Mouse (Mus musculus) neural tube, embryonic 13.5 days (tissue): Measurements from ENCODE around the gene Tmem208. TPM values are rescaled to one million over a fixed set of nuclear protein-coding genes. Genes with fewer than 3 reads are reported as not detected.

Experiments used
- ATAC-seq: fragments of 200-750 bp; cut with Nextera tagmentation; 2 replicates; pipeline ENCODE4 v1.8.0; 2017; ENCODE audit warnings: low read depth, mild to moderate bottlenecking, moderate TSS enrichment, moderate library complexity
- H3K27ac ChIP-seq: fragments of 300-500 bp; sonication (generic); replicated peaks from 2 replicates; pipeline ENCODE4 v1.5.1; 2015; ENCODE audit warnings: moderate library complexity, mild to moderate bottlenecking, inconsistent platforms
- H3K27me3 ChIP-seq: fragments of 300-500 bp; sonication (generic); 2 replicates; pipeline ENCODE4 v1.6.1; 2015; ENCODE audit warnings: mild to moderate bottlenecking, inconsistent platforms
- H3K36me3 ChIP-seq: fragments of 300-500 bp; sonication (generic); 2 replicates; pipeline ENCODE4 v1.6.1; 2015; ENCODE audit warnings: mild to moderate bottlenecking, inconsistent platforms
- H3K4me1 ChIP-seq: fragments of 300-500 bp; sonication (generic); replicated peaks from 2 replicates; pipeline ENCODE4 v1.6.1; 2015; ENCODE audit warnings: inconsistent platforms
- H3K4me2 ChIP-seq: fragments of 300-500 bp; sonication (generic); 2 replicates; pipeline ENCODE4 v1.6.1; 2015; ENCODE audit warnings: inconsistent platforms, mild to moderate bottlenecking, moderate library complexity
- H3K4me3 ChIP-seq: fragments of 300-500 bp; sonication (generic); 2 replicates; pipeline ENCODE4 v1.5.1; 2015; ENCODE audit warnings: mild to moderate bottlenecking, inconsistent platforms
- H3K9ac ChIP-seq: fragments of 300-500 bp; sonication (generic); 2 replicates; pipeline ENCODE4 v1.6.1; 2015; ENCODE audit warnings: moderate library complexity, mild to moderate bottlenecking, inconsistent platforms
- H3K9me3 ChIP-seq: fragments of 300-500 bp; sonication (generic); 2 replicates; pipeline ENCODE4 v1.6.1; 2016; ENCODE audit warnings: inconsistent platforms
- WGBS: fragments of 180-500 bp; shearing (Covaris S2); methylation state at CpG from one replicate; pipeline ENCODE4 v1.1.7; 2015; 5-methylcytosine and 5-hydroxymethylcytosine counted together
- polyA plus RNA-seq: library from polyadenylated mRNA; unstranded; fragments of >200 nt; fragmentation: Nextera tagmentation; extraction: Ambion mirVana; gene quantifications from 2 replicates; pipeline ENCODE4 v1.2.1, GENCODE M21; 2015

The Tmem208 gene
- polyA plus RNA-seq, 1 experiment from 2014 or later = 151 TPM

DNA sequence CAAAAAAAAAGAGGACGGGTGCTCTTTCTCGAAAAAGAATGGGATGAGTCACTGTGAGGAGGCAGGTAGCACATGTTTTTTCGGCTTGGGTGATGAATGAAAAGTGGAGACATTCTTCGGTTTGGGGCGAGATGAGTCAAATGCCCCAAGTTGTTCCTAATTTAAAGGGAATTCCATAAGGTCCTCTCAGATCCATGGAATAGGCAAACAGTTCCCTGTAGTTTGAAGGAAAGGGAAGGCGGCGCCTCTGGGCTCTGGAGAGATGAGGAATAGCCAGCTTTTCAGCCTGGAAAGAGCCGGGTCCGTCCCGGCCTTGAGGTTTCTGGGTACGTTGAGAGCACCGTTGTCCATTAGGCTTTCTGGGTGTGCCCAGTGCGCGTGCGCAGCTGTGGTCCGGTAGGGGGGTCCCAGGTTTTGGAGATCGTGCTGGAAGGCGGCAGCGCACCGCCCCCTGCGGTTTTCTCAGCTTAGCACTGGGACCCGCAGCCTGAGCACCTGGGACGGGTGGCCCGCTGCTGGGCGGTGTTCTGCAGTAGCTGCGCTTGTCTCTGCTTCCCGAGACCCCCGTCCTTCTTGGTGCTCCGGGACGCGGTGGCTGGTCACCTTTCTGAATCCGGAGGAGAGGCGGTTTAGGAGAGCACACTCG lies 22.4 kb downstream of the Tmem208 start, which contains the start of gene Slc9a5:
TSS of gene Slc9a5 (plus strand) at position 394 of the 646 bp plus-strand sequence.
- H3K9ac ChIP-seq = peak within 1 kb of the TSS; percentile 81
- ATAC-seq = peak; percentile 27
- H3K27me3 ChIP-seq = peaks cover 16% of the 10 kb centered on the region
- H3K4me1 ChIP-seq = peaks cover 43% of the 10 kb centered on the region
- peak within 1 kb of the TSS; percentile 49 for H3K27ac ChIP-seq
- H3K36me3 ChIP-seq = no peaks in the 10 kb centered on the region
- H3K9me3 ChIP-seq = no peaks in the 10 kb centered on the region
- WGBS = 1% methylated on average over 34 of the region's 34 CpGs
- H3K4me2 ChIP-seq = peak within 1 kb of the TSS; percentile 96
- peak within 1 kb of the TSS; percentile 72 for H3K4me3 ChIP-seq

DNA sequence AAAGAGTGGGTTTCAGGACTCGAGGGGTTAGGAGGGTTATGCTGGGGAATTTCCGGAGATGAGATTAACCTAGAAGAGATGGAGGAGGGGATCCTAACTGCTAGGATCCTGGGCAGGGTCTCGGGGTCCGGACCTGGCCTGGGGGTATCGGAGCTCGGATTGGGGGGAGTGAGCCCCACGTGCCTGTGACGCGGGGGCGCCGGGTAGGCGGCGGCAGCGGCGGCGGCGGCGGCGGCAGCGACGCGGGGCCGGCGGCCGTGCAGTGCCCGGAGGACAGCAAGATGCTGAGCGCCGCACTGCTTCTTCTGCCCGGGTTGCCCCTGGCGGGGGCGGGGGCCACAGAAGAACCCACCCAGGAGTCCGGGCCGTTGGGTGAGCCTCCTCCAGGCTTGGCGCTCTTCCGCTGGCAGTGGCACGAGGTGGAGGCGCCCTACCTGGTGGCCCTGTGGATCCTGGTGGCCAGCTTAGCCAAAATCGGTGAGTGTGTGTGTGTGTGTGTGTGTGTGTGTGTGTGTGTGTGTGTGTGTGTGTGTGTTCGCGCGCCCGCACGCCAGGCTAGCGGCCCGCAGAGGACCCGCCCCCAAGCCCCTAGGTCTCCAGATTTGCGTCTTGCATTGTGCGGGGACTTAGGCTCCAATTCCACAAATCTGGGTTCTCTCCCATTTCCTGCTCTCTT lies 23.1 kb downstream of the Tmem208 start:
- no peaks in the 10 kb centered on the region for H3K9me3 ChIP-seq

DNA sequence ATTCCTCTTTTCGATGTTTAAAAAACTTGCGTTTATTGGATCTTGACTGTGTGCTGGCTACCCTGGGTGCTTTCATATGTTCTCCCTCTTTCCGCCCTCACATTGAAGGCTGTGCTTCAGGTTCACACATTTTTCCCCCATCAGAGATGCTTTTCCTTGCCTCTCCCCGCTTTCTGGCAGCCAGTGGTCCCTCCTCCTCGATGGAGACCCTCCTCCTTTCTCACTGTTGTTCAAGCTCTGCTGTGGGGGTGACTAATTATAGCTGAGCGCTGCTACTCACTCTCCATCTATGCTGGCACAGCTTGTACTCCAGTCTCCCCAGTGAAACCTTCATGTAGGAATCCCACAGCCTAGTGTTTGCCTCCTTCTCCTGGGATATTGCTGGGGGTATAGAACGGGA lies 24.0 kb downstream of the Tmem208 start:
- H3K9me3 ChIP-seq = no peaks in the 10 kb centered on the region
- peak overlapping the region; percentile 81 for H3K9ac ChIP-seq
- peak overlapping the region; percentile 96 for H3K4me2 ChIP-seq
- H3K27me3 ChIP-seq = peaks cover 16% of the 10 kb centered on the region
- no peaks in the 10 kb centered on the region for H3K36me3 ChIP-seq
- no peak overlapping the region for H3K27ac ChIP-seq
- peaks cover 43% of the 10 kb centered on the region for H3K4me1 ChIP-seq
- 37% methylated on average over 7 of the region's 7 CpGs for WGBS
- peak overlapping the region; percentile 72 for H3K4me3 ChIP-seq
- ATAC-seq = no peak

More for the DNA sequence above, 23.1 kb downstream of the Tmem208 start:
- peak overlapping the region; percentile 81 for H3K9ac ChIP-seq
- H3K4me3 ChIP-seq = peak overlapping the region; percentile 72
- H3K4me2 ChIP-seq = peak overlapping the region; percentile 96
- 0% methylated on average over 35 of the region's 48 CpGs for WGBS
- peak; percentile 36; the same call in 1 of the 2 replicates for ATAC-seq
- H3K4me1 ChIP-seq = peaks cover 43% of the 10 kb centered on the region
- H3K27ac ChIP-seq = peak overlapping the region; percentile 49
- H3K27me3 ChIP-seq = peaks cover 16% of the 10 kb centered on the region
- H3K36me3 ChIP-seq = no peaks in the 10 kb centered on the region

DNA sequence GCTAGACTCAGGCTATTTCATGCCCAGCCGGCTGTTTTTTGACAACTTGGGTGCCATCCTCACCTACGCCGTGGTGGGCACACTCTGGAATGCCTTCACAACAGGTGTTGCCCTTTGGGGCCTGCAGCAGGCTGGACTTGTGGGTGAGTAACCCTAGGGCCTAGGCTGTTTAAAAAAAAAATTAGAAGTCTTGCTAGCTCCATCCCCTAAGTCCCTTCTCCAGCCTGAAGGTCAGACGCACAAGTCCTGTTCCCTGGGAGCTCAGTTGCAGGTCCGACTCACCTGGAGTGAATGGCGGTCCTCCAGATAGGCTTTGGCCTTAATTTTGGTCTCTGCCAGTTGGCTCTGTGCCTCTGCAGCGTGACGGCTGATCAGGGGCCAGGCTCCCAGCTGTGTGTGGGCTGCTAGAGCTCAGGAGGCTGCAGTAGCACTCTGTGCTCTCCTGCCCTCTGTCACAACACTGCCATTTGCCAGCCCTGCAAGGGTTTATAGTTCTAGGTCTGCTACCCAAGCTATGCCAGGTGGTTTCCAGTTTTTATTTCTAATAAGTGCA lies 27.5 kb downstream of the Tmem208 start:
- 87% methylated on average over 8 of the region's 8 CpGs for WGBS
- no peak for ATAC-seq
- no peaks in the 10 kb centered on the region; the same call in 1 of the 2 replicates for H3K27me3 ChIP-seq
- no peak overlapping the region for H3K27ac ChIP-seq
- peaks cover 21% of the 10 kb centered on the region for H3K4me1 ChIP-seq
- H3K4me2 ChIP-seq = no peak overlapping the region
- no peak overlapping the region for H3K4me3 ChIP-seq
- H3K9ac ChIP-seq = no peak overlapping the region
- H3K36me3 ChIP-seq = peaks cover 3% of the 10 kb centered on the region; the same call in 1 of the 2 replicates
- no peaks in the 10 kb centered on the region for H3K9me3 ChIP-seq

DNA sequence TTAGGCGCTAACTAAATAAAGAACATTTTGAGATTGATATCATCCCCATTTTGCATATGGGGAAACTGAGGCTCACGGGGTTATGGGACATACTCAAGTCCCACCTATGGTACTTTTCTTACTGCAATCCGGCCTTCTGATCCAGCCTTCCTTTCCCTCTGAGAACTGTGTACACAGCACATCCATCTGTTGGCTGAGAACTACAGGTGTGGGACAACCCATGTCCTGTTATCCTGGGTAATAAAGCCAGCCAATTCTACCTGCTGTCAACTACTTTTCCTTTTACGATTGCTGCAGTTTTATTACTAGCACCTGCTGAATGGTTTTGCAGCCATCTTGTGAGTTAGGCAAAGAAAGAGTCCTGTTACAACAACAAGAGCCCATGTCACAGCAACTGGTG lies 28.4 kb downstream of the Tmem208 start:
- no peak overlapping the region for H3K27ac ChIP-seq
- H3K27me3 ChIP-seq = no peaks in the 10 kb centered on the region; the same call in 1 of the 2 replicates
- no peak for ATAC-seq
- WGBS = 84% methylated on average over 4 of the region's 4 CpGs
- H3K9me3 ChIP-seq = no peaks in the 10 kb centered on the region
- H3K4me3 ChIP-seq = no peak overlapping the region
- no peak overlapping the region for H3K4me2 ChIP-seq
- no peak overlapping the region for H3K9ac ChIP-seq
- H3K36me3 ChIP-seq = peaks cover 8% of the 10 kb centered on the region; the same call in 1 of the 2 replicates
- H3K4me1 ChIP-seq = peaks cover 15% of the 10 kb centered on the region

DNA sequence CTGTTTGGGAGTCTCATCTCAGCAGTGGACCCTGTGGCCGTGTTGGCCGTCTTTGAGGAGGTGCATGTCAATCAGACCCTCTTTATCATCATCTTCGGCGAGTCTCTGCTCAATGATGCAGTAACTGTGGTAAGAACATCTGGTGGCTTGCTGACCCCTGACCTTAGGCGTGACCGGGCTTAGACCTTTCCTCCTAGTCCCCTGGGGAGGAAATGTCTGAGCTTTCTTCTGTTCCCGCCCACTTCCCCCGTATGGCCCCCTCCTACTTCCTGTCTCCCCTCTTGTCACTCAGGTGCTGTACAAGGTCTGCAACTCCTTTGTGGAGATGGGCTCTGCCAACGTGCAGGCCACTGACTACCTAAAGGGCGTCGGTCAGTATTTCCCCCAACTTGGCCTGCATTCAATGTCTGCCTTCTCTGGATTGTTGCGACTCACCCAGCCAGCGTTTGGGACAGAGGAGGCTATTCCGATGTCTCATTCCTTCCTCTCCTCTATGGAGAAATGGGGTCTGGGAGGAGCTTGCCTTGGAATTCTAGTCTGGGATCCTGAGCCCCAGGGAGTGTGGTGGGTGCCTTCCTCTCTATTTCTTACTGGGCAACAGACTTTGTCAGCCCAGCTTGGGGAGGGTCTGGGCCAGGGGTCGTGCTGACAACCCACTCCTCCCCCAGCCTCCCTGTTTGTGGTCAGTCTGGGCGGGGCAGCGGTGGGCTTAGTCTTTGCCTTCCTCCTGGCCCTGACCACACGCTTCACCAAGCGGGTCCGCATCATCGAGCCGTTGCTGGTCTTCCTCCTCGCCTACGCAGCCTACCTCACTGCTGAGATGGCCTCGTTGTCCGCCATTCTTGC lies 29.2 kb downstream of the Tmem208 start:
- Histone ChIP-seq H3K27me3 (no peaks in the 10 kb centered on the region; the same call in 1 of the 2 replicates), H3K27ac (no peak overlapping the region), H3K4me2 (no peak overlapping the region), H3K4me3 (no peak overlapping the region), H3K9ac (no peak overlapping the region), H3K4me1 (peaks cover 7% of the 10 kb centered on the region), H3K36me3 (peaks cover 8% of the 10 kb centered on the region; the same call in 1 of the 2 replicates), H3K9me3 (no peaks in the 10 kb centered on the region)
- no peak for ATAC-seq
- WGBS = 69% methylated on average over 26 of the region's 26 CpGs

DNA sequence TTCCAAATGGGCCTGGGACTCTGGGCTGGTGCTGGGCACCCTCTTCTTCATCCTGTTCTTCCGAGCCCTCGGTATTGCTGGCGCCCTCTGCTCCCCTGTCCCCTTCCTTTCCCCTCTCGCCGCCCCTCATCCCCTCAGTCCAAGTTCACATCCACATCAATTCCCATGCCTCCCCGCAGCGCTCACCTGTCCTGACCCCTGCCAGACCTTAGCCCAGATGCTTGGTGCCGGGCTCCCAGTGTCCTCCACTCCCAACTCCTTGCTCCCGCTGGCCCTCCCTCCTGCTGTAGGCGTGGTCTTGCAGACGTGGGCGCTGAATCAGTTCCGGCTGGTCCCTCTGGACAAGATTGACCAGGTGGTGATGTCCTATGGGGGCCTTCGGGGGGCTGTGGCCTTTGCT lies 30.5 kb downstream of the Tmem208 start:
- no peak for ATAC-seq
- peaks cover 8% of the 10 kb centered on the region; the same call in 1 of the 2 replicates for H3K36me3 ChIP-seq
- no peaks in the 10 kb centered on the region for H3K9me3 ChIP-seq
- 91% methylated on average over 14 of the region's 14 CpGs for WGBS
- no peaks in the 10 kb centered on the region for H3K27me3 ChIP-seq
- peaks cover 4% of the 10 kb centered on the region for H3K4me1 ChIP-seq
- H3K27ac ChIP-seq = no peak overlapping the region
- no peak overlapping the region for H3K4me3 ChIP-seq
- no peak overlapping the region for H3K9ac ChIP-seq
- no peak overlapping the region for H3K4me2 ChIP-seq

DNA sequence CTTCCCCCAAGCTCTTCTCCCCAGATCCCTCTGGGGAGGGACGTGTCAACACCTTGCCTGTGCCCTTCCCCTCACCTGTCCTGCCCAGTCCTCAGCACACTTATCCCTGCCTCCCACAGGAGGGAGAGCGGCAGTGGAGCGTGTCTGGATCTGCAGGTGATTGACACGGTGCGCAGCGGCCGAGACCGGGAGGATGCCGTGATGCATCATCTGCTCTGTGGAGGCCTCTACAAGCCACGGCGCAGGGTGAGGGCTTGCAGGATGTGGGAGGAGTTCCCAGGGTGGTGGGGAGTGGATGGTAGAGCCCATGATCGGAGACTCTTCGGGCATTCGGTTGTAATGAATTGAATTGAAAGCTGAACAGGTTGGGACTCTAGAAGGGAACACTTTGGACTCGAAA lies 33.1 kb downstream of the Tmem208 start:
- Histone ChIP-seq H3K9ac (peak overlapping the region; percentile 34), H3K4me1 (peaks cover 6% of the 10 kb centered on the region), H3K27ac (no peak overlapping the region), H3K4me2 (no peak overlapping the region), H3K9me3 (no peaks in the 10 kb centered on the region), H3K27me3 (no peaks in the 10 kb centered on the region), H3K4me3 (no peak overlapping the region), H3K36me3 (peaks cover 16% of the 10 kb centered on the region; the same call in 1 of the 2 replicates)
- 75% methylated on average over 15 of the region's 15 CpGs for WGBS
- ATAC-seq = 0 out of 2 replicates have a peak, but pooled peaks have one; percentile 29

DNA sequence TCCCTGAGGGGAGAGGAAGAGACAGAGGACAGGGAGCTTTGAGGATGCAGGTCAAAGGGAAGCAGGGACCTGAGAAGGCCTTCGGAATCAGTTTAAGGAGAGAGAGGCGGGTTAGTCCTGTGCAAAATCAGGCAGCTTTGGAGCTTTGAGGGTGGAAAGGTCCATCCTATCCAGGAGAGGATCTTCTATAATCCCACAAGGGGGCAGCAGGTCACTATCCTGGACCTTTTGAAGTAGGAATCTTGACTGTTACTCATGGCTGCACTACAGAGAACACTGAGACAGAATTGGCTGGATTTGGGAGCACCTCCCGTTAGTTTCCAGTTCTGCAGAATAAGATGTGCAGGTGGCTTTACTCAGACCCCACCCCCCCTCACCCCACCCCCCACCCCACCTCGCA lies 33.5 kb downstream of the Tmem208 start:
- peaks cover 6% of the 10 kb centered on the region for H3K4me1 ChIP-seq
- 45% methylated on average over 4 of the region's 4 CpGs for WGBS
- 0 out of 2 replicates have a peak, but pooled peaks have one; percentile 16 for ATAC-seq

DNA sequence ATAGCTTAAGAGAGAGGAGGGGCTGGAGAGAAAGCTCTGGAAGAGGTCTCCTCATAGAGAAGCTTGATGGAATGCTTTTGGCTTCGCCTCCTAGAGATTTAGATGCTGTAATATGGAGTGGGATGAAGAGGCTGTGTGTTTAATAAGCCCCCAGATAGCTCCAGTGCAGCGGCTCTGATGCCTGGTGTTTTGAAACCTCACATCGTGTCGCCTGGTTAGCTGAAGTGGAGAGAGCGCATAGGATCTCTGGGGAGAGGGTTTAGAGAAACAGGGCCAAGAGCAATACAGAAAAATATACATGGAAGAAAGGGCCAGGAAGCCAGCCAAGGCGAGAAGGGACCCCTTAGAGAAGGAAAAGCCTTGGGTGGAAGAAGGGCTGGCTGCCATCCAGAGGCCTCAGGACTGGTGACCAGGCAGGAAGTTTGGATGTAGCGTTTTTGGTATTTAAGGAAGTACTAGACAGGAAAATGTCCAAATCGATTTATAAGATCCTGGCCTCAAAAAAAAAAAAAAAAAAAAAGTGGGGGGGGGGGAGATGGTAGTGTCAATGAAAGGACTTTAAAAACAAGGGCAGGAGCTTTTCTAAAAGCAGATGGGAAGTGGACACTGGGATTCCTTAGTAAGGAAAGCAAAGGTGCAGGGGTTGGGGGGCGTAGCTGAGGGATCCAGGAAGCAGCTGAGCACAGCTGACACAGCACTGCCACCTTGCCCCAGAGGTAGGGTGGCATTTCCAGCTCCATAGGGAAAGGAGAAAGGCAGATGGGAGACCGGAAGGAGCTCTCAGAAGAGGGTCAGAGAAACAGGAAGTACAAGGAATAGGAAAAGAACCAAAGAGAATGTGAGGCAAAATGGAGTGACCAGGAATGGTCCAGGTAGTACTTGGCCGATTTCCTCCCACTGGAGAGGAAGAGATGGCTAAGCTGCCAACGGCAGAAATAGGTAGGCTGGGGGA lies 35.9 kb downstream of the Tmem208 start:
- WGBS = 72% methylated on average over 12 of the region's 12 CpGs
- Histone ChIP-seq H3K4me3 (no peak overlapping the region), H3K9me3 (no peaks in the 10 kb centered on the region), H3K9ac (no peak overlapping the region), H3K4me1 (peaks cover 6% of the 10 kb centered on the region), H3K27ac (peak overlapping the region; percentile 49; the same call in 1 of the 2 replicates), H3K4me2 (no peak overlapping the region), H3K27me3 (no peaks in the 10 kb centered on the region), H3K36me3 (peaks cover 25% of the 10 kb centered on the region; the same call in 1 of the 2 replicates)
- ATAC-seq = no peak

More for the DNA sequence above, 33.5 kb downstream of the Tmem208 start:
- H3K4me3 ChIP-seq = no peak overlapping the region
- H3K27me3 ChIP-seq = no peaks in the 10 kb centered on the region
- peak overlapping the region; percentile 34; the same call in 1 of the 2 replicates for H3K9ac ChIP-seq
- H3K36me3 ChIP-seq = peaks cover 21% of the 10 kb centered on the region
- H3K9me3 ChIP-seq = no peaks in the 10 kb centered on the region
- H3K4me2 ChIP-seq = no peak overlapping the region
- H3K27ac ChIP-seq = no peak overlapping the region

DNA sequence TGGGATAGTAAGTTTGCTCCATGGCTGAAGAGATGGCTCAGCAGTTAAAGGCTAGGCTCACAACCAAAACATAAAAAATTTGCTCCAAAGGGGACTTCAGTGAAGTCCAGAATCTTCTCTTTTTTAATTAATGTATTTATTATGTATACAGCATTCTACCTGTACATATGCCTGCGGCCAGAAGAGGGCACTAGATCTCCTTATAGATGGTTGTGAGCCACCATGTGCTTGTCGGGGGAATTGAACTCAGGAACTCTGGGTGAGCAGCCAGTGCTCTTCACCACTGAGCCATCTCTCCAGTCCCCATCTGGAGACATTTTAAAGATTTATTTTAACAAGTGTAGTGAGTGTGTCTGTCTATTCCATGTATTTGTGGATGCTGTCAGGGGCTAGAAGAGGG lies 41.0 kb downstream of the Tmem208 start:
- H3K4me3 ChIP-seq = no peak overlapping the region
- WGBS = 65% methylated on average over 2 of the region's 2 CpGs
- ATAC-seq = no peak
- no peaks in the 10 kb centered on the region for H3K9me3 ChIP-seq
- no peak overlapping the region for H3K27ac ChIP-seq
- H3K4me2 ChIP-seq = no peak overlapping the region
- no peak overlapping the region for H3K9ac ChIP-seq
- no peaks in the 10 kb centered on the region for H3K4me1 ChIP-seq
- no peaks in the 10 kb centered on the region for H3K27me3 ChIP-seq
- peaks cover 31% of the 10 kb centered on the region for H3K36me3 ChIP-seq
